Mouse (Mus musculus) MEL (cell line): ENCODE results near the gene Wbp2. TPM values are rescaled to one million over a fixed set of nuclear protein-coding genes. Genes with fewer than 3 reads are reported as not detected.

Experiments
- DNase-seq: peaks from one replicate; pipeline ENCODE4 v3.0.0; 2011; ENCODE audit warnings: low read depth, low spot score
- H3K27ac ChIP-seq: 2 replicates; pipeline ENCODE4 v1.5.1; 2012; ENCODE audit warnings: low read depth, mild to moderate bottlenecking, control low read depth, low read length, moderate library complexity; ENCODE audit not compliant: control insufficient read depth
- H3K27me3 ChIP-seq, 2 experiments: fragments of 150-350 bp in 1 of 2; sonication (generic) in 1 of 2; 2 replicates each; pipeline ENCODE4 v1.6.1; 2012; ENCODE audit warnings: low read length in 2 of 2, mild to moderate bottlenecking in 2 of 2, improper control_type of control experiment in 1 of 2, moderate library complexity in 1 of 2; ENCODE audit not compliant: insufficient read depth in 2 of 2, control insufficient read depth in 1 of 2
- H3K36me3 ChIP-seq, 2 experiments: 2 replicates each; pipeline ENCODE4 v1.6.1; 2012 to 2014; ENCODE audit warnings: low read length in 2 of 2, improper control_type of control experiment in 1 of 2, inconsistent platforms in 1 of 2, mild to moderate bottlenecking in 1 of 2; ENCODE audit not compliant: insufficient read depth in 2 of 2, control insufficient read depth in 1 of 2
- H3K4me1 ChIP-seq, 2 experiments: fragments of 150-350 bp in 1 of 2; sonication (generic) in 1 of 2; 2 replicates each; pipeline ENCODE4 v1.6.1; 2012; ENCODE audit warnings: low read length in 2 of 2, improper control_type of control experiment in 1 of 2, mild to moderate bottlenecking in 1 of 2; ENCODE audit not compliant: insufficient read depth in 2 of 2, control insufficient read depth in 1 of 2
- H3K4me3 ChIP-seq, 2 experiments: fragments of 150-350 bp in 1 of 2; sonication (generic) in 1 of 2; 2 replicates each; pipeline ENCODE4 v1.5.1; 2012; ENCODE audit warnings: low read depth in 2 of 2, low read length in 2 of 2, mild to moderate bottlenecking in 2 of 2, moderate library complexity in 2 of 2, control low read depth in 1 of 2, improper control_type of control experiment in 1 of 2; ENCODE audit not compliant: control insufficient read depth in 1 of 2, insufficient read depth in 1 of 2
- H3K79me2 ChIP-seq: 2 replicates; pipeline ENCODE4 v1.6.1; 2012; ENCODE audit warnings: mild to moderate bottlenecking, low read length, moderate library complexity; ENCODE audit not compliant: control insufficient read depth, poor library complexity, insufficient read depth
- H3K9ac ChIP-seq: 2 replicates; pipeline ENCODE4 v1.6.1; 2012; ENCODE audit warnings: low read depth, mild to moderate bottlenecking, control low read depth, low read length, moderate library complexity; ENCODE audit not compliant: control insufficient read depth, poor library complexity, severe bottlenecking
- H3K9me3 ChIP-seq: fragments of 150-350 bp; sonication (generic); replicated peaks from 2 replicates; pipeline ENCODE4 v1.6.1; 2012; ENCODE audit warnings: mild to moderate bottlenecking, low read length, improper control_type of control experiment, moderate library complexity; ENCODE audit not compliant: insufficient read depth
- CHD2 ChIP-seq: IDR thresholded peaks from 2 replicates; pipeline ENCODE4 v1.6.1; 2011; ENCODE audit warnings: low read length, improper control_type of control experiment
- CTCF ChIP-seq, 3 experiments: IDR thresholded peaks in 2 of 3; conservative IDR thresholded peaks in 1 of 3; 2 replicates each; pipeline ENCODE4 v1.5.1; 2011 to 2012; ENCODE audit warnings: low read length in 3 of 3, low read depth in 2 of 3, mild to moderate bottlenecking in 2 of 3, improper control_type of control experiment in 1 of 3, inconsistent platforms in 1 of 3, mixed read lengths in 1 of 3, moderate library complexity in 1 of 3; ENCODE audit not compliant: control insufficient read depth in 1 of 3, insufficient read depth in 1 of 3, poor library complexity in 1 of 3, severe bottlenecking in 1 of 3
- EP300 ChIP-seq, 2 experiments: IDR thresholded peaks; 2 replicates each; pipeline ENCODE4 v1.6.1; 2011; ENCODE audit warnings: improper control_type of control experiment in 2 of 2, low read length in 2 of 2, low read depth in 1 of 2, mild to moderate bottlenecking in 1 of 2
- GABPA ChIP-seq: IDR thresholded peaks from 2 replicates; pipeline ENCODE4 v1.6.1; 2012; ENCODE audit warnings: low read depth, mild to moderate bottlenecking, inconsistent platforms, low read length, improper control_type of control experiment, moderate library complexity
- JUND ChIP-seq: IDR thresholded peaks from 2 replicates; pipeline ENCODE4 v1.6.1; 2011; ENCODE audit warnings: low read depth, mild to moderate bottlenecking, improper control_type of control experiment, low read length
- MAX ChIP-seq: IDR thresholded peaks from 2 replicates; pipeline ENCODE4 v1.6.1; 2011; ENCODE audit warnings: low read length, improper control_type of control experiment
- MAZ ChIP-seq: IDR thresholded peaks from 2 replicates; pipeline ENCODE4 v1.6.1; 2012; ENCODE audit warnings: low read depth, mild to moderate bottlenecking, inconsistent platforms, low read length, improper control_type of control experiment
- NELFE ChIP-seq: IDR thresholded peaks from 2 replicates; pipeline ENCODE4 v1.6.1; 2011; ENCODE audit warnings: low read depth, low read length, improper control_type of control experiment
- POLR2AphosphoS2 ChIP-seq: IDR thresholded peaks from 2 replicates; pipeline ENCODE4 v1.6.1; 2011; ENCODE audit warnings: low read length, improper control_type of control experiment
- POLR2AphosphoS5 ChIP-seq: IDR thresholded peaks from 2 replicates; pipeline ENCODE4 v1.6.1; 2012; ENCODE audit warnings: low read depth, borderline replicate concordance, mild to moderate bottlenecking, inconsistent platforms, low read length, moderate library complexity, mixed read lengths
- RAD21 ChIP-seq: IDR thresholded peaks from 2 replicates; pipeline ENCODE4 v1.6.1; 2011; ENCODE audit warnings: mild to moderate bottlenecking, low read depth, low read length, improper control_type of control experiment
- SMC3 ChIP-seq: IDR thresholded peaks from 2 replicates; pipeline ENCODE4 v1.6.1; 2011; ENCODE audit warnings: low read depth, low read length, improper control_type of control experiment
- TAL1 ChIP-seq: IDR thresholded peaks from 2 replicates; pipeline ENCODE4 v1.6.1; 2012; ENCODE audit warnings: mild to moderate bottlenecking, inconsistent platforms, low read length, moderate library complexity, mixed read lengths
- TBP ChIP-seq: IDR thresholded peaks from 2 replicates; pipeline ENCODE4 v1.8.0; 2011; ENCODE audit warnings: low read depth, low read length, improper control_type of control experiment
- TCF12 ChIP-seq: IDR thresholded peaks from 2 replicates; pipeline ENCODE4 v1.6.1; 2014; ENCODE audit warnings: low read depth, mild to moderate bottlenecking, inconsistent platforms, low read length, improper control_type of control experiment, moderate library complexity
- UBTF ChIP-seq: IDR thresholded peaks from 2 replicates; pipeline ENCODE4 v1.6.1; 2012; ENCODE audit warnings: low read depth, mild to moderate bottlenecking, inconsistent platforms, low read length, improper control_type of control experiment, moderate library complexity, borderline replicate concordance; ENCODE audit not compliant: insufficient read depth
- USF1 ChIP-seq: IDR thresholded peaks from 2 replicates; pipeline ENCODE4 v1.6.1; 2014; ENCODE audit warnings: low read depth, mild to moderate bottlenecking, inconsistent platforms, low read length, improper control_type of control experiment, moderate library complexity
- USF2 ChIP-seq, 2 experiments: IDR thresholded peaks; 2 replicates each; pipeline ENCODE4 v1.6.1; 2011 to 2012; ENCODE audit warnings: improper control_type of control experiment in 2 of 2, low read length in 2 of 2, borderline replicate concordance in 1 of 2, inconsistent platforms in 1 of 2, low read depth in 1 of 2, mild to moderate bottlenecking in 1 of 2; ENCODE audit not compliant: insufficient read depth in 1 of 2
- ZKSCAN1 ChIP-seq: IDR thresholded peaks from 2 replicates; pipeline ENCODE4 v1.6.1; 2012; ENCODE audit warnings: low read depth, mild to moderate bottlenecking, inconsistent platforms, low read length, improper control_type of control experiment, moderate library complexity
- ZNF384 ChIP-seq: IDR thresholded peaks from 2 replicates; pipeline ENCODE4 v1.6.1; 2012; ENCODE audit warnings: low read depth, mild to moderate bottlenecking, inconsistent platforms, low read length, improper control_type of control experiment
- polyA plus RNA-seq, 2 experiments: library from polyadenylated mRNA; stranded (reverse) in 1 of 2; unstranded in 1 of 2; fragments of >175 nt in 1 of 2; fragments of >200 nt in 1 of 2; gene quantifications; 2 replicates each; pipeline versions ENCODE4 v1.2.1 to v1.2.4; 2012; ENCODE audit warnings: low replicate concordance in 2 of 2, low read depth in 1 of 2; ENCODE audit not compliant: insufficient read length in 2 of 2, insufficient read depth in 1 of 2, missing spikeins in 1 of 2
- total RNA-seq: library from RNA; depleted of rRNA; stranded (reverse); fragments of 300-350 nt; gene quantifications from 2 replicates; pipeline ENCODE4 v1.2.3, GENCODE M21; 2012

The Wbp2 gene
- total and polyA plus RNA-seq, 3 experiments = 16.5 to 75.8 TPM; not detected in 1

GRCm38 (mm10) chr11:116110131-116110530, 23.3 kb upstream of the Wbp2 start:
- H3K9me3 ChIP-seq = no peaks in the 10 kb centered on the region
- TF ChIP-seq JUND = no peak
- TF ChIP-seq USF1 = no peak
- TF ChIP-seq UBTF = no peak
- no peak for TF ChIP-seq SMC3
- TF ChIP-seq RAD21 = no peak
- no peak for TF ChIP-seq TBP
- no peak for TF ChIP-seq MAZ
- TF ChIP-seq GABPA = no peak
- no peak for TF ChIP-seq EP300 (IDR thresholded peaks at IDR 0.05; ENCODE audit: low read depth in 1 of 2, low read length in 2 of 2)
- TF ChIP-seq POLR2AphosphoS2 = no peak
- TF ChIP-seq CHD2 = no peak
- no peak for TF ChIP-seq USF2 (IDR thresholded peaks at IDR 0.05; ENCODE audit: borderline replicate concordance in 1 of 2, insufficient read depth in 1 of 2, low read depth in 1 of 2, low read length in 2 of 2)
- TF ChIP-seq CTCF (IDR thresholded peaks at IDR 0.05 in 2 of 3, conservative IDR thresholded peaks at IDR 0.05 in 1 of 3; ENCODE audit: control insufficient read depth in 1 of 3, insufficient read depth in 1 of 3, low read depth in 2 of 3, low read length in 3 of 3, poor library complexity in 1 of 3, severe bottlenecking in 1 of 3) = no peak
- TF ChIP-seq NELFE = no peak
- TF ChIP-seq ZNF384 = no peak
- no peak for TF ChIP-seq MAX
- H3K36me3 ChIP-seq = no peaks in the 10 kb centered on the region
- H3K4me3 ChIP-seq = no peak overlapping the region
- no peak for DNase-seq
- no peaks in the 10 kb centered on the region for H3K27me3 ChIP-seq
- no peak overlapping the region for H3K9ac ChIP-seq
- H3K4me1 ChIP-seq = no peaks in the 10 kb centered on the region
- H3K27ac ChIP-seq = no peak overlapping the region
- H3K79me2 ChIP-seq = no peaks in the 10 kb centered on the region

- no peak overlapping the region for H3K9ac ChIP-seq
- H3K79me2 ChIP-seq = no peaks in the 10 kb centered on the region
- H3K36me3 ChIP-seq = peaks cover 0 to 1% of the 10 kb centered on the region in 2 experiments; a peak in 2 of 4 replicates
- no peak for DNase-seq
- H3K27ac ChIP-seq = no peak overlapping the region
- no peak for TF ChIP-seq TCF12
- no peak for TF ChIP-seq TAL1
- TF ChIP-seq POLR2AphosphoS5 = no peak
- TF ChIP-seq CTCF (IDR thresholded peaks at IDR 0.05 in 2 of 3, conservative IDR thresholded peaks at IDR 0.05 in 1 of 3; ENCODE audit: control insufficient read depth in 1 of 3, insufficient read depth in 1 of 3, low read depth in 2 of 3, low read length in 3 of 3, poor library complexity in 1 of 3, severe bottlenecking in 1 of 3) = no peak
- TF ChIP-seq USF1 = no peak
- TF ChIP-seq CHD2 = no peak
- TF ChIP-seq ZKSCAN1 = no peak
- H3K4me1 ChIP-seq = peaks cover 2 to 3% of the 10 kb centered on the region in 2 experiments
- H3K9me3 ChIP-seq = no peaks in the 10 kb centered on the region
- H3K4me3 ChIP-seq = no peak overlapping the region
- no peaks in the 10 kb centered on the region for H3K27me3 ChIP-seq
These were observed 22.8 kb upstream of the Wbp2 start for GRCm38 (mm10) chr11:116109441-116110081.
